Mouse (Mus musculus) heart, embryonic 14.5 days (tissue): ENCODE results near the gene Myh6. TPM values are rescaled to one million over a fixed set of nuclear protein-coding genes. Genes with fewer than 3 reads are reported as not detected.

Source experiments
- ATAC-seq: fragments of 200-750 bp; cut with Nextera tagmentation; 2 replicates; pipeline ENCODE4 v1.8.0; 2017; ENCODE audit warnings: low read depth, moderate TSS enrichment; ENCODE audit not compliant: insufficient number of reproducible peaks, insufficient read depth, low FRiP score
- H3K27ac ChIP-seq, 2 experiments: fragments of 200-500 bp in 1 of 2; fragments of 300-500 bp in 1 of 2; sonication (generic) in 1 of 2; replicated peaks in 1 of 2; 2 replicates each; pipeline ENCODE4 v1.5.1; 2012 to 2014; ENCODE audit warnings: low read depth in 2 of 2, low read length in 2 of 2, control low read depth in 1 of 2, mild to moderate bottlenecking in 1 of 2, mixed read lengths in 1 of 2; ENCODE audit not compliant: control insufficient read depth in 1 of 2, insufficient read depth in 1 of 2
- H3K27me3 ChIP-seq: fragments of 300-500 bp; sonication (generic); 2 replicates; pipeline ENCODE4 v1.6.1; 2014; ENCODE audit warnings: mild to moderate bottlenecking, low read length, control low read depth; ENCODE audit not compliant: control insufficient read depth, insufficient read depth
- H3K36me3 ChIP-seq: fragments of 300-500 bp; sonication (generic); 2 replicates; pipeline ENCODE4 v1.6.1; 2014; ENCODE audit warnings: mild to moderate bottlenecking, control low read depth, low read length, mixed read lengths; ENCODE audit not compliant: control insufficient read depth, insufficient read depth
- H3K4me1 ChIP-seq, 2 experiments: fragments of 200-500 bp in 1 of 2; fragments of 300-500 bp in 1 of 2; sonication (generic) in 1 of 2; 2 replicates each; pipeline ENCODE4 v1.6.1; 2012 to 2014; ENCODE audit warnings: low read length in 2 of 2, control low read depth in 1 of 2, mixed read lengths in 1 of 2; ENCODE audit not compliant: control insufficient read depth in 2 of 2, insufficient read depth in 2 of 2
- H3K4me2 ChIP-seq: fragments of 300-500 bp; sonication (generic); 2 replicates; pipeline ENCODE4 v1.6.1; 2014; ENCODE audit warnings: mild to moderate bottlenecking, low read length
- H3K4me3 ChIP-seq, 2 experiments: fragments of 200-500 bp in 1 of 2; fragments of 300-500 bp in 1 of 2; sonication (generic) in 1 of 2; 2 replicates each; pipeline ENCODE4 v1.5.1; 2012 to 2014; ENCODE audit warnings: low read length in 2 of 2, mild to moderate bottlenecking in 2 of 2, control low read depth in 1 of 2, low read depth in 1 of 2, moderate library complexity in 1 of 2; ENCODE audit not compliant: control insufficient read depth in 1 of 2, insufficient read depth in 1 of 2
- H3K9ac ChIP-seq: fragments of 300-500 bp; sonication (generic); 2 replicates; pipeline ENCODE4 v1.6.1; 2014; ENCODE audit warnings: mild to moderate bottlenecking, low read length
- H3K9me3 ChIP-seq: fragments of 300-500 bp; sonication (generic); 2 replicates; pipeline ENCODE4 v1.6.1; 2016; ENCODE audit warnings: low read length, control low read depth; ENCODE audit not compliant: control insufficient read depth
- WGBS: fragments of 180-500 bp; shearing (Covaris S2); extraction: QIAGEN DNeasy Blood & Tissue Kit; methylation state at CpG from one replicate; pipeline ENCODE4 v1.1.7; 2014; 5-methylcytosine and 5-hydroxymethylcytosine counted together
- polyA plus RNA-seq: library from polyadenylated mRNA; unstranded; fragments of >200 nt; fragmentation: Nextera tagmentation; extraction: Ambion mirVana; gene quantifications from 2 replicates; pipeline ENCODE4 v1.2.1, GENCODE M21; 2014

The Myh6 gene
- polyA plus RNA-seq, 1 experiment from 2014 or later, result 2,728 TPM

- H3K4me1 ChIP-seq, result peaks cover 21 to 27% of the 10 kb centered on the region in 2 experiments
- H3K27me3 ChIP-seq, result peaks cover 7% of the 10 kb centered on the region
- 25% methylated on average over 7 of the region's 7 CpGs for WGBS
- H3K4me2 ChIP-seq, result peak overlapping the region; percentile 98
- peak; percentile 49 for ATAC-seq
- peak overlapping the region; percentile 49 to 61 for H3K4me3 ChIP-seq
- peaks cover 8% of the 10 kb centered on the region; the same call in 1 of the 2 replicates for H3K9me3 ChIP-seq
- peaks cover 17% of the 10 kb centered on the region for H3K36me3 ChIP-seq
- peak overlapping the region; percentile 87 to 88 for H3K27ac ChIP-seq
- H3K9ac ChIP-seq, result peak overlapping the region; percentile 89
These were observed 41.9 kb downstream of the Myh6 start for GRCm38 (mm10) chr14:54924641-54925348.

GRCm38 (mm10) chr14:54920076-54920685, 46.5 kb downstream of the Myh6 start:
- peaks cover 8% of the 10 kb centered on the region; the same call in 1 of the 2 replicates for H3K9me3 ChIP-seq
- no peak overlapping the region for H3K9ac ChIP-seq
- no peak overlapping the region for H3K4me3 ChIP-seq
- no peak overlapping the region for H3K4me2 ChIP-seq
- ATAC-seq, result no peak
- H3K4me1 ChIP-seq, result peaks cover 13% of the 10 kb centered on the region in 2 experiments
- 87% methylated on average over 16 of the region's 16 CpGs for WGBS
- no peaks in the 10 kb centered on the region for H3K27me3 ChIP-seq
- H3K27ac ChIP-seq, result no peak overlapping the region
- peaks cover 58% of the 10 kb centered on the region for H3K36me3 ChIP-seq

DNA sequence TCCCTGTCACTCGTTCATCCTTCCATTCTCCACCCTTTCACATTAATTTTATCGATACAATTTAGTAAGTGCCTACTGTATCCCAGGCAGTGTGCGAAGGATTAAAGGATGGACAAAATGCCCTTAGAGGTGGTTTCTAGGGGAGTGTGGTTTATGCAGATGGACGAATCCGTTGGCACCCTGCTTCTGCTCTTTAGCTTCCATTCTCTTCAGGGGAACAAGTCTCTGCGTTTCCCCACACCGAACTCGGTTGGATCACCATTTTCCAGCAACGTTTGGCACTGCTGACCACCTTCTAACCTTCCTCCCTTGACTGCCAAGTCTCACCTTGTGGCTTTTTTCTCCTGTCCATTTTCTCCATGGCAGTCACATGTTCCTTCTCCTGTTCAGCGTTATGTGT, 53.4 kb downstream of the Myh6 start:
- H3K36me3 ChIP-seq, result peaks cover 48% of the 10 kb centered on the region
- H3K4me1 ChIP-seq, result peaks cover 15 to 18% of the 10 kb centered on the region in 2 experiments
- peak overlapping the region in 1 of 2 experiments; percentile 72; a peak in 2 of 4 replicates for H3K27ac ChIP-seq
- H3K4me3 ChIP-seq, result peak overlapping the region; percentile 56 to 91
- no peaks in the 10 kb centered on the region for H3K9me3 ChIP-seq
- ATAC-seq, result no peak
- H3K27me3 ChIP-seq, result no peaks in the 10 kb centered on the region
- peak overlapping the region; percentile 99 for H3K4me2 ChIP-seq
- 18% methylated on average over 10 of the region's 10 CpGs for WGBS
- peak overlapping the region; percentile 94 for H3K9ac ChIP-seq

DNA sequence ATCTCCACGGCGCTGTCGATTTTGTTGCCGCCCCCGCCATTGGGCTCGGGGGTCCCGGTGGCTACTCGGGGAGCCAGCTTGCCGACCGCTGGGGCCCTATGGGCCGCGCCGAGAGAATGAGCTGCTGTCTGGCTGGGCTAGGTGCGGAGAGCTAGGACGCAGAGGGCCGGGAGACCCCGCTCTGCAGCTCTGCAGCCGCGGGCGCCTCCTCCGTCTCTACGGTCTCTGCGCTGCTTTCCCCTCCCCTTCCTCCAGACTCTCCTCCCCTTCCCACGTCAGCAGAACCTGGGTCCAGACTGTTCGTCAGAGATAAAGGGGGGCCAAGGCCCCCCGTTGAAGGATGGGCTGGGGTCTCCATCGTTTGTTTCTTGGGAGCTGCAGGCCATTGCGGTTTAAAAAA, 53.8 kb downstream of the Myh6 start, which contains the start of gene Slc22a17:
Gene Slc22a17, minus strand, starts transcription at position 247 of the 400 bp plus-strand sequence.
- H3K4me2 ChIP-seq, result peak within 1 kb of the TSS; percentile 99
- no peaks in the 10 kb centered on the region for H3K9me3 ChIP-seq
- peaks cover 15 to 18% of the 10 kb centered on the region in 2 experiments for H3K4me1 ChIP-seq
- 0% methylated on average over 25 of the region's 28 CpGs for WGBS
- peak within 1 kb of the TSS in 1 of 2 experiments; percentile 72; a peak in 2 of 4 replicates for H3K27ac ChIP-seq
- H3K27me3 ChIP-seq, result no peaks in the 10 kb centered on the region
- H3K36me3 ChIP-seq, result peaks cover 48% of the 10 kb centered on the region
- H3K9ac ChIP-seq, result peak within 1 kb of the TSS; percentile 94
- peak within 1 kb of the TSS; percentile 56 to 91 for H3K4me3 ChIP-seq
- ATAC-seq, result peak; percentile 76

DNA sequence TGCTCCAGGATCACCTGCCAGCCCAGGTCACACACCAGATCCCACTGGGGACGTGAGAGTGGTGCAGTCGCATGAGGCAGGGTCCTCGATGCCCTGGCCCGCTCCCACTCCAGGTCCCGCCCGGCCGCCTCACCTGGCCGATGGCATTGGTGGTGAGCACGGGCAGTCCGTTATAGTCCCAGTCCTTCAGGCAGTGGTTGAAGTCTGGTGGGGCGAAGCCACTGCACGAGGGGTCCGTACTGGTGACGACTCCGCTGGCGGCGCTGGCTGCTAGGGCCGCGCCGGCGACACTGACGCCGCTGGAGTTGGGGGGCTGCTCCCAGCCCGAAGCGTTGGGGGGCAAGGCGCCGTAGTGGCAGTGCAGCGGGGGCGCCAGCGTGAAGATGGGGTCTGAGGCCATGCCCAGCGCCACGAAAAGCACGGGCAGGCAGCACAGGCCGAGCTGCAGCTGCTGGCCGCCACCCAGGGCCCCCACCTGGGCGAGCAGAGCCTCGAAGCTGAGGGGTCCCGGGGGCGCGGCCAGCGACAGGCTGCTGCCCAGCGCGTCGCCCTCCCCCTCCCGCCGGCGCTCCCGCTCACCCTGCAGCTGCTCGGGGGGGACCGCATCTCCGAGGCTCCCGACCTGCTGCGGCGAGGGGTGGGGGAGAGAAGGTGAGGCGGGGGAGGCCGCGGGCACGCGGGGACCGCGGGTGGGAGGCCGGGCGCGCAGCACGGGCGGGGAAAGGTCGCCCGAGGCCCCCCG, 54.4 kb downstream of the Myh6 start:
- Histone ChIP-seq H3K9me3 (no peaks in the 10 kb centered on the region), H3K9ac (peak overlapping the region; percentile 94), H3K36me3 (peaks cover 48% of the 10 kb centered on the region), H3K4me1 (peaks cover 15 to 18% of the 10 kb centered on the region in 2 experiments), H3K27ac (peak overlapping the region in 1 of 2 experiments; percentile 72; a peak in 2 of 4 replicates), H3K4me2 (peak overlapping the region; percentile 99), H3K27me3 (no peaks in the 10 kb centered on the region), H3K4me3 (peak overlapping the region; percentile 56 to 91)
- 4% methylated on average over 61 of the region's 69 CpGs for WGBS
- ATAC-seq, result peak; percentile 48

- Histone ChIP-seq H3K36me3 (peaks cover 47% of the 10 kb centered on the region), H3K4me1 (peaks cover 15 to 27% of the 10 kb centered on the region in 2 experiments), H3K4me2 (no peak overlapping the region), H3K9me3 (no peaks in the 10 kb centered on the region), H3K27me3 (no peaks in the 10 kb centered on the region), H3K27ac (no peak overlapping the region; a peak in 1 of 4 replicates), H3K9ac (peak overlapping the region; percentile 40; the same call in 1 of the 2 replicates), H3K4me3 (no peak overlapping the region)
- 71% methylated on average over 7 of the region's 7 CpGs for WGBS
- ATAC-seq, result no peak
These were observed 58.0 kb downstream of the Myh6 start for GRCm38 (mm10) chr14:54908682-54909081.

- Histone ChIP-seq H3K9me3 (no peaks in the 10 kb centered on the region), H3K9ac (no peak overlapping the region), H3K4me2 (no peak overlapping the region), H3K27me3 (no peaks in the 10 kb centered on the region), H3K4me3 (no peak overlapping the region), H3K4me1 (0 out of 4 replicates have a peak, but pooled peaks cover 0 to 8% of the 10 kb centered on the region in 2 experiments), H3K36me3 (peaks cover 38% of the 10 kb centered on the region), H3K27ac (no peak overlapping the region)
- no peak for ATAC-seq
- WGBS, result 91% methylated on average over 4 of the region's 4 CpGs
These were observed 63.1 kb downstream of the Myh6 start for GRCm38 (mm10) chr14:54903641-54904040.
